Mouse (Mus musculus) CH12.LX (cell line): ENCODE measurements around the gene Calcrl. TPM values are rescaled to one million over a fixed set of nuclear protein-coding genes. Genes with fewer than 3 reads are reported as not detected.

Source experiments
- DNase-seq: peaks from one replicate; pipeline ENCODE4 v3.0.0-alpha.2; 2013; ENCODE audit errors: extremely low read depth
- H3K27ac ChIP-seq: 2 replicates; pipeline ENCODE4 v1.5.1; 2012; ENCODE audit warnings: low read depth, mild to moderate bottlenecking, control low read depth, moderate library complexity; ENCODE audit not compliant: insufficient read depth
- H3K27me3 ChIP-seq: replicated peaks from 2 replicates; pipeline ENCODE3; 2012; ENCODE audit warnings: inconsistent platforms
- H3K36me3 ChIP-seq, 2 experiments: replicated peaks in 1 of 2; 2 replicates each; pipeline versions ENCODE3 to v1.6.1; 2012; ENCODE audit warnings: inconsistent platforms in 1 of 2, low read length in 1 of 2, mild to moderate bottlenecking in 1 of 2, mixed read lengths in 1 of 2, moderate library complexity in 1 of 2; ENCODE audit not compliant: control insufficient read depth in 1 of 2, insufficient read depth in 1 of 2
- H3K4me1 ChIP-seq, 2 experiments: 2 replicates each; pipeline ENCODE4 v1.6.1; 2012; ENCODE audit warnings: inconsistent platforms in 1 of 2, moderate library complexity in 1 of 2; ENCODE audit not compliant: insufficient read depth in 2 of 2, control insufficient read depth in 1 of 2
- H3K4me2 ChIP-seq: 2 replicates; pipeline ENCODE4 v1.6.1; 2012; ENCODE audit warnings: low read depth, mild to moderate bottlenecking, control low read depth; ENCODE audit not compliant: poor library complexity, insufficient read depth, severe bottlenecking
- H3K4me3 ChIP-seq, 3 experiments: fragments of 150-350 bp in 1 of 3; sonication (generic) in 1 of 3; replicated peaks in 1 of 3; 2 replicates each; pipeline versions ENCODE3 to v1.5.1; 2011 to 2012; ENCODE audit warnings: low read depth in 2 of 3, low read length in 2 of 3, mild to moderate bottlenecking in 2 of 3, moderate library complexity in 2 of 3, control low read depth in 1 of 3, improper control_type of control experiment in 1 of 3, inconsistent platforms in 1 of 3, mixed read lengths in 1 of 3; ENCODE audit not compliant: poor library complexity in 1 of 3
- H3K79me2 ChIP-seq: replicated peaks from 2 replicates; pipeline ENCODE4 v1.6.1; 2012; ENCODE audit warnings: mild to moderate bottlenecking, moderate library complexity; ENCODE audit not compliant: control insufficient read depth, poor library complexity, insufficient read depth, severe bottlenecking; ENCODE audit errors: extremely low read depth
- H3K9ac ChIP-seq: 2 replicates; pipeline ENCODE4 v1.6.1; 2012; ENCODE audit warnings: low read depth, mild to moderate bottlenecking, control low read depth, moderate library complexity; ENCODE audit not compliant: insufficient read depth
- H3K9me3 ChIP-seq: replicated peaks from 2 replicates; pipeline ENCODE3; 2012; ENCODE audit warnings: low read length, inconsistent platforms, mixed read lengths
- BHLHE40 ChIP-seq: IDR thresholded peaks from 2 replicates; pipeline ENCODE4 v1.6.1; 2011; ENCODE audit warnings: mild to moderate bottlenecking, low read depth, low read length, improper control_type of control experiment
- ELF1 ChIP-seq: IDR thresholded peaks from 2 replicates; pipeline ENCODE4 v1.6.1; 2014; ENCODE audit warnings: low read depth, mild to moderate bottlenecking, inconsistent platforms, low read length, improper control_type of control experiment
- KAT2A ChIP-seq: IDR thresholded peaks from 2 replicates; pipeline ENCODE4 v1.6.1; 2012; ENCODE audit warnings: low read length, improper control_type of control experiment, inconsistent platforms; ENCODE audit not compliant: insufficient replicate concordance
- RAD21 ChIP-seq: IDR thresholded peaks from 2 replicates; pipeline ENCODE4 v1.6.1; 2011; ENCODE audit warnings: low read depth, mild to moderate bottlenecking, low read length, improper control_type of control experiment, moderate library complexity
- RCOR1 ChIP-seq: conservative IDR thresholded peaks from 2 replicates; pipeline ENCODE4 v1.6.1; 2012; ENCODE audit warnings: low read depth, mild to moderate bottlenecking, inconsistent platforms, low read length, improper control_type of control experiment
- SIN3A ChIP-seq: IDR thresholded peaks from 2 replicates; pipeline ENCODE4 v1.6.1; 2012; ENCODE audit warnings: low read length, improper control_type of control experiment, inconsistent platforms
- UBTF ChIP-seq: IDR thresholded peaks from 2 replicates; pipeline ENCODE4 v1.6.1; 2012; ENCODE audit warnings: low read depth, mild to moderate bottlenecking, inconsistent platforms, low read length, improper control_type of control experiment, moderate library complexity
- ZC3H11A ChIP-seq: IDR thresholded peaks from 2 replicates; pipeline ENCODE4 v1.6.1; 2012; ENCODE audit warnings: low read depth, mild to moderate bottlenecking, inconsistent platforms, low read length, improper control_type of control experiment
- dilution Hi-C: fragments of 300-500 bp; cut with MboI; formaldehyde crosslinking; loops from 2 replicates; pipeline ENCODE4 v1.14.3; 2020; ENCODE audit warnings: low sequenced_read_pairs; ENCODE audit not compliant: extremely low pct_unique_long_range_greater_than_20kb, extremely low pct_ligation_motif_present
- in situ Hi-C: fragments of 300-500 bp; cut with MboI; formaldehyde crosslinking; loops from 3 replicates; pipeline ENCODE4 v1.14.3; 2019; ENCODE audit warnings: low sequenced_read_pairs, low pct_ligation_motif_present, low pct_unique_long_range_greater_than_20kb, mixed read lengths
- polyA plus RNA-seq: library from polyadenylated mRNA; unstranded; fragments of >175 nt; gene quantifications from 2 replicates; pipeline ENCODE4 v1.2.1, GENCODE M21; 2012; ENCODE audit warnings: low read depth; ENCODE audit not compliant: insufficient read length
- total RNA-seq, 2 experiments: library from RNA; depleted of rRNA; stranded (reverse); fragments of 300-350 nt in 1 of 2; fragments of >200 nt in 1 of 2; gene quantifications; 2 replicates each; pipeline ENCODE4 v1.2.3; 2012 to 2014

Gene Calcrl
- total and polyA plus RNA-seq, 3 experiments = 3.9 to 12.1 (median 5.9) TPM

GRCm38 (mm10) chr2:84288940-84289557, 136.2 kb downstream of the Calcrl start:
- H3K4me2 ChIP-seq = no peak overlapping the region
- no peaks in the 10 kb centered on the region for H3K9me3 ChIP-seq
- no peak overlapping the region for H3K4me3 ChIP-seq
- no peaks in the 10 kb centered on the region for H3K4me1 ChIP-seq
- no peaks in the 10 kb centered on the region for H3K36me3 ChIP-seq
- H3K79me2 ChIP-seq = no peaks in the 10 kb centered on the region
- H3K27ac ChIP-seq = no peak overlapping the region
- dilution Hi-C loops (no loop called here), in situ Hi-C loops (no loop called here)
- DNase-seq = no peak
- TF ChIP-seq UBTF (no peak), BHLHE40 (no peak), ELF1 (no peak), RCOR1 (no peak), SIN3A (no peak), RAD21 (no peak), ZC3H11A (no peak), KAT2A (no peak)
- no peak overlapping the region for H3K9ac ChIP-seq
- no peaks in the 10 kb centered on the region for H3K27me3 ChIP-seq

Other genes starting within 250 kb of the Calcrl start
- gene Tfpi, start 51.4 kb upstream of the Calcrl start, total RNA-seq (2012; rRNA removed) = not detected in 2 replicates
- gene Tfpi, start 51.4 kb upstream of the Calcrl start, total RNA-seq (2014; rRNA removed) = 0.38 and 0.46 TPM in 2 replicates
- gene Tfpi, start 51.4 kb upstream of the Calcrl start, polyA plus RNA-seq = 0.17 TPM in 1 of 2 replicates, not detected in the other
- 2.7 and 2.8 TPM in 2 replicates for gene Ctnnd1, start 225.4 kb upstream of the Calcrl start, total RNA-seq (2012; rRNA removed)
- gene Ctnnd1, start 225.4 kb upstream of the Calcrl start, total RNA-seq (2014; rRNA removed) = 0.28 and 0.38 TPM in 2 replicates
- gene Ctnnd1, start 225.4 kb upstream of the Calcrl start, polyA plus RNA-seq = 1.2 and 1.5 TPM in 2 replicates
- gene Btbd18, start 233.7 kb upstream of the Calcrl start, total RNA-seq (2012; rRNA removed) = 0.04 and 0.08 TPM in 2 replicates
- not detected in 2 replicates for gene Btbd18, start 233.7 kb upstream of the Calcrl start, total RNA-seq (2014; rRNA removed)
- 0.18 and 0.24 TPM in 2 replicates for gene Btbd18, start 233.7 kb upstream of the Calcrl start, polyA plus RNA-seq
- 453 and 473 TPM in 2 replicates for gene Selenoh, start 245.4 kb upstream of the Calcrl start, total RNA-seq (2012; rRNA removed)
- gene Selenoh, start 245.4 kb upstream of the Calcrl start, total RNA-seq (2014; rRNA removed) = 408 and 428 TPM in 2 replicates
- 275 and 277 TPM in 2 replicates for gene Selenoh, start 245.4 kb upstream of the Calcrl start, polyA plus RNA-seq